Mouse (Mus musculus): ENCODE results near the gene Shoc2. TPM values are rescaled to one million over a fixed set of nuclear protein-coding genes. Genes with fewer than 3 reads are reported as not detected.

The Shoc2 gene
- total RNA-seq, 2 experiments from 2014 or later = 27.0 to 27.9 TPM

Other genes with a start within 250 kb of the Shoc2 start
- gene Pdcd4, start 52.1 kb upstream of the Shoc2 start, total RNA-seq (2021) = 10 to 100 TPM; 20.3 to 31.3 TPM
- 10 to 100 TPM; 31.6 to 36.2 TPM for gene Bbip1, start 321 bp downstream of the Shoc2 start, total RNA-seq (2021)
- under 1 TPM; 0.20 to 0.41 TPM for gene Adra2a, start 99.8 kb downstream of the Shoc2 start, total RNA-seq (2021)